Mouse (Mus musculus) hindbrain, postnatal 0 days (tissue): ENCODE results near the gene Fam53a. TPM values are rescaled to one million over a fixed set of nuclear protein-coding genes. Genes with fewer than 3 reads are reported as not detected.

Source experiments
- ATAC-seq: fragments of 200-750 bp; cut with Nextera tagmentation; 2 replicates; pipeline ENCODE4 v1.8.0; 2017; ENCODE audit warnings: mild to moderate bottlenecking, moderate TSS enrichment, moderate library complexity
- DNase-seq: peaks from one replicate; pipeline ENCODE4 v3.0.0-alpha.2; 2015; ENCODE audit warnings: low spot score
- H3K27ac ChIP-seq: fragments of 300-500 bp; sonication (generic); 2 replicates; pipeline ENCODE4 v1.5.1; 2014; ENCODE audit warnings: mild to moderate bottlenecking
- H3K27me3 ChIP-seq: fragments of 300-500 bp; sonication (generic); 2 replicates; pipeline ENCODE4 v1.6.1; 2014; ENCODE audit warnings: low read length, mixed read lengths; ENCODE audit not compliant: insufficient read depth
- H3K36me3 ChIP-seq: fragments of 300-500 bp; sonication (generic); 2 replicates; pipeline ENCODE4 v1.6.1; 2014; ENCODE audit warnings: low read length, mixed read lengths; ENCODE audit not compliant: insufficient read depth
- H3K4me1 ChIP-seq: fragments of 300-500 bp; sonication (generic); 2 replicates; pipeline ENCODE4 v1.6.1; 2014; ENCODE audit warnings: antibody characterized with exemption, low read length, mixed read lengths; ENCODE audit not compliant: insufficient read depth
- H3K4me2 ChIP-seq: fragments of 300-500 bp; sonication (generic); 2 replicates; pipeline ENCODE4 v1.6.1; 2014; ENCODE audit warnings: low read depth, mild to moderate bottlenecking, low read length, moderate library complexity, mixed read lengths
- H3K4me3 ChIP-seq: fragments of 300-500 bp; sonication (generic); 2 replicates; pipeline ENCODE4 v1.5.1; 2014; ENCODE audit warnings: low read length
- H3K9ac ChIP-seq: fragments of 300-500 bp; sonication (generic); replicated peaks from 2 replicates; pipeline ENCODE4 v1.6.1; 2014; ENCODE audit warnings: mild to moderate bottlenecking, low read length, moderate library complexity, mixed read lengths
- H3K9me3 ChIP-seq: fragments of 300-500 bp; sonication (generic); 2 replicates; pipeline ENCODE4 v1.6.1; 2016; ENCODE audit warnings: low read length, mixed read lengths
- CTCF ChIP-seq: IDR thresholded peaks from 2 replicates; pipeline ENCODE4 v1.5.1; 2016; ENCODE audit warnings: antibody characterized with exemption, control low read depth, low read depth
- WGBS: fragments of 180-500 bp; shearing (Covaris S2); extraction: QIAGEN DNeasy Blood & Tissue Kit; methylation state at CpG from one replicate; pipeline ENCODE4 v1.1.7; 2014; 5-methylcytosine and 5-hydroxymethylcytosine counted together
- polyA plus RNA-seq: library from polyadenylated mRNA; unstranded; fragments of >200 nt; fragmentation: Nextera tagmentation; extraction: Ambion mirVana; gene quantifications from 2 replicates; pipeline ENCODE4 v1.2.1, GENCODE M21; 2015
- total RNA-seq: library from RNA; depleted of rRNA; stranded (reverse); fragments of >200 nt; gene quantifications from 2 replicates; pipeline ENCODE4 v1.2.3, GENCODE M21; 2014; rRNA removed

Gene Fam53a
- total and polyA plus RNA-seq, 2 experiments from 2014 or later = 22.9 to 26.4 TPM

DNA sequence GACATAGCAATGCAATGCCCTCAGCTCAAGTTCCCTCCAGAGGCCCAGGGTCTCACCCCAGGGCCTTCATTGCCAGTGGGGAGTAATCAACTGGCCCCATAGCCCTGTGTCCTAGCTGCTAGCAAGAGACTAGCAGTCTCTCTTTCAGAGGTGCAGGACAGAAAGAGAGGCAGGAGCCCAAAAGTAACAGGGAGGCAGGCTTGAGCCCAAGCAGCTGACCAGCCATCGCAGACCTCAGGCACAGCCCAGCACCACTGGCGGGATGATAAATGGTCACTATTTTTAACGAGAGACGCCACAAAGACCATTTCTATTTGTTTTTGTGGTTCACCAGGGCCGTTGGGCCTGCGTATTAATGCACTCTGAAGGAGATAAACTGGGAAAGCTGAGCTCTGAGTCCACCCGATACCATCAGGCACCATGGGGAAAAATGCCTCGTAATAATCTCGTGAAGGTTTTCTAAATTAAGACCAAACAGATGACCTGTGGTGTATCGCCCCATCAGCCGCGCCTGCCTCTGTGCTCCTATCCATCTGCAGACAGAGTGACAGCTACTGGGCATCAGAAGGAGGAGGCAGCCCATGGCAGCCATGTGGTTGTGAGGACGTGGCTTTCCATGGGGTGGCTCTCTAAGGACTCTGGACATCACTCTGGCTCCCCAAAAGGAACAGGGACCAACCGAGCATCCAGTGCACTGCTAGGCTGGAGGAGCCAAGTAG lies 73.0 kb downstream of the Fam53a start:
- DNase-seq (no peak), ATAC-seq (no peak)
- no peak overlapping the region for H3K27ac ChIP-seq
- H3K4me1 ChIP-seq = no peaks in the 10 kb centered on the region
- H3K9ac ChIP-seq = no peak overlapping the region
- H3K9me3 ChIP-seq = no peaks in the 10 kb centered on the region
- TF ChIP-seq CTCF = no peak
- no peak overlapping the region for H3K4me3 ChIP-seq
- H3K4me2 ChIP-seq = no peak overlapping the region
- no peaks in the 10 kb centered on the region for H3K36me3 ChIP-seq
- 70% methylated on average over 14 of the region's 14 CpGs for whole genome bisulfite sequencing
- H3K27me3 ChIP-seq = no peaks in the 10 kb centered on the region

Other genes starting within 250 kb of the Fam53a start
- gene Nkx1-1, start 195.7 kb downstream of the Fam53a start, total RNA-seq = 6.5 and 7.8 TPM in 2 replicates
- gene Nkx1-1, start 195.7 kb downstream of the Fam53a start, polyA plus RNA-seq = 0.35 and 0.39 TPM in 2 replicates
- gene Gm9903, start 290 bp upstream of the Fam53a start, total RNA-seq = 0.89 and 2.1 TPM in 2 replicates
- gene Gm9903, start 290 bp upstream of the Fam53a start, polyA plus RNA-seq = 0.21 and 0.66 TPM in 2 replicates
- 66.0 and 67.4 TPM in 2 replicates for gene Slbp, start 22.9 kb upstream of the Fam53a start, total RNA-seq
- 128 and 132 TPM in 2 replicates for gene Slbp, start 22.9 kb upstream of the Fam53a start, polyA plus RNA-seq
- gene Tacc3, start 28.5 kb upstream of the Fam53a start, total RNA-seq = 19.2 and 30.0 TPM in 2 replicates
- gene Tacc3, start 28.5 kb upstream of the Fam53a start, polyA plus RNA-seq = 39.0 and 49.1 TPM in 2 replicates
- gene Tmem129, start 28.8 kb upstream of the Fam53a start, total RNA-seq = 36.9 and 39.3 TPM in 2 replicates
- gene Tmem129, start 28.8 kb upstream of the Fam53a start, polyA plus RNA-seq = 22.0 and 23.6 TPM in 2 replicates
- gene Fgfr3, start 92.0 kb upstream of the Fam53a start, total RNA-seq = 147 and 148 TPM in 2 replicates
- gene Fgfr3, start 92.0 kb upstream of the Fam53a start, polyA plus RNA-seq = 43.5 and 52.1 TPM in 2 replicates
- 59.9 and 67.0 TPM in 2 replicates for gene Letm1, start 153.2 kb upstream of the Fam53a start, total RNA-seq
- gene Letm1, start 153.2 kb upstream of the Fam53a start, polyA plus RNA-seq = 71.7 and 83.9 TPM in 2 replicates
- 76.2 and 81.1 TPM in 2 replicates for gene Nsd2, start 191.1 kb upstream of the Fam53a start, total RNA-seq
- gene Nsd2, start 191.1 kb upstream of the Fam53a start, polyA plus RNA-seq = 64.0 and 69.4 TPM in 2 replicates